Mouse (Mus musculus): Measurements from ENCODE around the gene Epn1.

DNA sequence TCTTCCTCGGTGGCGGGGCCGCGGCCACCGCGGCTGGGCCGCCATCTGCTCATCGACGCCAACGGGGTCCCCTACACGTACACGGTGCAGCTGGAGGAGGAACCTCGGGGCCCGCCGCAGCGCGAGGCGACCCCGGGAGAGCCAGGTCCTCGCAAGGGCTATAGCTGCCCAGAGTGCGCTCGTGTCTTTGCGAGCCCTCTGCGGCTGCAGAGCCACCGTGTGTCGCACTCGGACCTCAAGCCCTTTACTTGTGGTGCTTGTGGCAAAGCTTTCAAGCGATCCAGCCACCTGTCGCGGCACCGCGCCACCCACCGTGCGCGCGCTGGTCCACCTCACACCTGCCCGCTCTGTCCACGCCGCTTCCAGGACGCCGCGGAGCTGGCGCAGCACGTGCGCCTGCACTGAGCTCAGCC lies 27.1 kb upstream of the Epn1 start:
- TF ChIP-seq CTCF (IDR thresholded peaks at IDR 0.05; ENCODE audit: extremely low read depth, insufficient read length, insufficient replicate concordance, low read depth, low read length) = no peak
- no peak for TF ChIP-seq POLR2A (IDR thresholded peaks at IDR 0.05; ENCODE audit: low read depth, low read length)
